Mouse (Mus musculus) liver, adult 2 months (tissue): Measurements from ENCODE around the gene Kdm6b.

Experiments
- CTCF ChIP-seq: fragments of 200-500 bp; IDR thresholded peaks from 2 replicates; pipeline ENCODE4 v1.5.1; 2011; ENCODE audit warnings: low read depth, low read length, control low read depth
- POLR2A ChIP-seq: fragments of 200-500 bp; IDR thresholded peaks from 2 replicates; pipeline ENCODE4 v1.6.1; 2011; ENCODE audit warnings: low read length, control low read depth; ENCODE audit not compliant: insufficient read depth; ENCODE audit errors: extremely low read depth

- no peak for TF ChIP-seq CTCF
- TF ChIP-seq POLR2A: no peak
Observed at GRCm38 (mm10) chr11:69357690-69358089, 55.8 kb downstream of the Kdm6b start.
